Mouse (Mus musculus) leukemia stem cell, adult 10-12 weeks (primary cell): Measurements from ENCODE around the gene Sdccag8. TPM values are rescaled to one million over a fixed set of nuclear protein-coding genes. Genes with fewer than 3 reads are reported as not detected.

Experiments used
- polyA plus RNA-seq: library from polyadenylated mRNA; stranded (reverse); fragments of >175 nt; gene quantifications from 2 replicates; pipeline ENCODE4 v1.2.3, GENCODE M21; 2012; ENCODE audit warnings: low replicate concordance

The Sdccag8 gene
- polyA plus RNA-seq = 0.90 and 2.0 TPM in 2 replicates

GRCm38 (mm10) chr1:176814591-176815062 is at the start of gene Sdccag8:
Gene Sdccag8, plus strand, starts transcription at chr1:176814660.

GRCm38 (mm10) chr1:176814036-176814420 is 432 bp upstream of the Sdccag8 start, which contains the start of gene Cep170:
Gene Cep170, minus strand, starts transcription at chr1:176814067.

Other genes starting within 250 kb of the Sdccag8 start
- 0.89 and 1.6 TPM in 2 replicates for gene Cep170, start 593 bp upstream of the Sdccag8 start, polyA plus RNA-seq